Mouse (Mus musculus) ZHBTc4 (cell line): Measurements from ENCODE around the gene Gdf2.

Source experiments
- DNase-seq: peaks from one replicate; pipeline ENCODE4 v3.0.0-alpha.2; 2011; ENCODE audit warnings: low read depth, low spot score

Gdf2 gene

DNA sequence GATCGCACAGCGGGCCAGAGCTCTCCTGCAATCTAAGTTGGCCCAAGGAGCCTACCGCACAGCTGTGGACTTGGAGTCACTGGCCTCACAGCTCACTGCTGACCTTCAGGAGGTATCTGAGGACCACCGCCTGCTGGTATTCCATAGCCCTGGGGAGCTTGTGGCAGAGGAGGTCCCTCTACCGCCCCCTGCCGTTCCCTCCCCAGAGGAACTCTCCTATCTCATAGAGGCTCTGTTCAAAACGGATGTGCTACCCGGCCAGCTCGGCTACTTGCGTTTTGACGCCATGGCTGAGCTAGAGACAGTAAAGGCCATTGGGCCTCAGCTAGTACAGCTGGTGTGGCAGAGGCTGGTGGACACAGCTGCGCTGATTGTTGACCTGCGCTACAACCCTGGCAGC is 15.2 kb downstream of the Gdf2 start:
- DNase-seq, result peak; percentile 80

GRCm38 (mm10) chr14:33958186-33958585 is 17.3 kb downstream of the Gdf2 start:
- DNase-seq, result no peak

- DNase-seq, result no peak
These were observed 18.0 kb downstream of the Gdf2 start for GRCm38 (mm10) chr14:33958841-33959240.

- peak; percentile 67 for DNase-seq
These were observed 18.5 kb downstream of the Gdf2 start for GRCm38 (mm10) chr14:33959341-33959740.

GRCm38 (mm10) chr14:33965675-33966074 is 24.8 kb downstream of the Gdf2 start:
- DNase-seq, result peak; percentile 77

GRCm38 (mm10) chr14:33972679-33973078 is 31.8 kb downstream of the Gdf2 start:
- no peak for DNase-seq

- DNase-seq, result no peak
These were observed 33.9 kb downstream of the Gdf2 start for GRCm38 (mm10) chr14:33974752-33975151.

DNA sequence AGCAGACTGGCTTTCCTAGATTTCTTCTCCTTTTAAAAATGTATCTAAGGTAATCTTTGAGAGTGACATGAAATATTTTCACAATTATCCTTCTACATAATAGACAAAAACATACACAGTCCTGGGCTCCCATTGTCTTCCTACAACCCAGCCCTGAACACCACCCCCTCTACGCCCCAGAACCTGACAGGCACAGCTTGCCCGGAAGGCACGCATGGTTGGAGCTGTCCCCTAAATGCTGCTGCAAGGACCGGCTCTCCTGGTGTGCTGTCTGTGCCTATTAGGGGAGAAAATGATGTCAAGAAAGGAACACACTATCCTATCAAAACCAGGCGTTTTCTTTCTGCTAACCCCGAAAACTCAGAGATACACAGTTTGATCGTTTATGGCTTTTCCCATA is 36.9 kb downstream of the Gdf2 start:
- no peak for DNase-seq

DNA sequence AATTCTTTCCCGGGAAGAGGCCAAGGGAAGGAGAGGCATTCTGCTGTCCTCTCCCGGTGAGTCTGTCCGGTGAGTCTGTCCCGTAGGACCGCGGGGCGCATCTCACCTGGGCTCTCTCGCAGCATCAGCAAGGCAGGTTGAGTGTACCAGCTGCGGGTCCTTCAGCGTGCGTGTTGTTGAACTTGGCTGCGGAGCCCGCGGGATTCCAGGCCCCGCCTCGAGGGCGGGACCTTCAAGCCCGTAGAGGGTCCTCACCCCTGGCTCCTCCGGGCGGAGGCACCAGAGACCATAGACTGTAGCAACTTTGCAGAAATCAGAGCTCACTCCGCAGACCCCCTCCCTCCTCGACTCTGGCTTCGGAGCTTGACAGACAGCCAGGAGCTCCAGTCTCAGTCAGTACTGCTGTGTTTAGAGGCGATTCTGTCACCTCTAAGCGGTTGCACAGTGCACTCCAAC is 37.8 kb downstream of the Gdf2 start, which contains the start of gene Zfp488:
Zfp488 (minus strand) TSS at position 161 of the 456 bp plus-strand sequence.
- DNase-seq, result peak; percentile 42

DNA sequence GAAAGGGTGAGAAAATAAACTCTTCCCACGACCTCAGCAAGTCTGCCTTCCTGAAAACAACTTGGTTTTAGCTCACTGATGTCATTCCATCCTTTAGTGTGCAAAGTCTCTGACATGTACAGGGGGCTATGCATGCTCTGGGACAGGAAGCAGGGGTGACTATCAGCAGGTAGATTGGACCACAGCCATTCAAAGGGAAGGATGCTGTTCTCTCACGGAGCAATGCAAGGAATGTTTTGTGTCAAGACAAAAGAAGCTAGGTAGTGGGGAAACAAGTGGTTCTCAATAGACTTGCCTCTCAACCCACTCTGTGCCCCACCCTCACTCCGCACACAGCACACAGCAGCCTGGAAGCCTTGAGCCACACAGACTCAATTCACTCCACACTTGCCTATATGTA is 48.4 kb downstream of the Gdf2 start:
- DNase-seq, result peak; percentile 57

DNA sequence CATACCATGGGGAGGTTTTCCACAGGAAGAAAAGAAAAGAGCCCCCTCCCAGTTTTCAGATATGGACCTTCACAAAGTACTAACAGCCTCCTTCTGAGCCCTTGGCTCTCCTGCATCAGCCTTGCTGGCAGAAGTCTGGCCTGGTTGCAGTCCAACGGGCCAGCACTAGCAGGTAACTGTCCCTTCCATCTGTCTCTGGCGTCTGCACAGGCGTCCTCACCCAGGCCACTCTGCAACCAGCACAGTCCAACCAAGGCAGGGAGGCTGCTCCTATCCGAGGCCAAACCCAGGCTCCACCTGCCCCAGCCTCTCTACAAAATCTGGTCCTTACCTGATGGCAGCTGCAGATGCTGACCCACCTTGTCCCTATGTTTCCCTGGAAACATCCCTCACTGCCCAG is 51.1 kb downstream of the Gdf2 start:
- DNase-seq, result no peak

DNA sequence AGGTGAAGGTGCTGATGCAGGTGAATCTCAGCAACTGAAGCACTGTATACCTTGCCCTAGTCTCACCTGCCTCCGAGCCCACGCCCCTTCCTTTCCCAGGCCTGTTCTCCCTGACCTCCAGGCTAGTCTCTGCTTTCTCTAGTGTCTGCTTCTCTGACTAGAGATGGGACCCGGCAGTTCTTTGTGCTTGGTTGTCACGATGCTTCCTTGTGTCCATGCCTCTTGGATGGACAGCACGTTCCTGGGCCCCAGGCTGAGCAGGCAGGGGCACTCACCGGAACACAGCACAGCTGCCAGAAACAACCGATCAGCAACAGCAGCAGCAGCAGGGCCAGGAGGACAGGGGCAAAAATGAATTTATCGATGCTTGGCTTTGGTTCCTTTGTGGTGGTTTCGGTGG is 52.2 kb downstream of the Gdf2 start:
- DNase-seq, result no peak

DNA sequence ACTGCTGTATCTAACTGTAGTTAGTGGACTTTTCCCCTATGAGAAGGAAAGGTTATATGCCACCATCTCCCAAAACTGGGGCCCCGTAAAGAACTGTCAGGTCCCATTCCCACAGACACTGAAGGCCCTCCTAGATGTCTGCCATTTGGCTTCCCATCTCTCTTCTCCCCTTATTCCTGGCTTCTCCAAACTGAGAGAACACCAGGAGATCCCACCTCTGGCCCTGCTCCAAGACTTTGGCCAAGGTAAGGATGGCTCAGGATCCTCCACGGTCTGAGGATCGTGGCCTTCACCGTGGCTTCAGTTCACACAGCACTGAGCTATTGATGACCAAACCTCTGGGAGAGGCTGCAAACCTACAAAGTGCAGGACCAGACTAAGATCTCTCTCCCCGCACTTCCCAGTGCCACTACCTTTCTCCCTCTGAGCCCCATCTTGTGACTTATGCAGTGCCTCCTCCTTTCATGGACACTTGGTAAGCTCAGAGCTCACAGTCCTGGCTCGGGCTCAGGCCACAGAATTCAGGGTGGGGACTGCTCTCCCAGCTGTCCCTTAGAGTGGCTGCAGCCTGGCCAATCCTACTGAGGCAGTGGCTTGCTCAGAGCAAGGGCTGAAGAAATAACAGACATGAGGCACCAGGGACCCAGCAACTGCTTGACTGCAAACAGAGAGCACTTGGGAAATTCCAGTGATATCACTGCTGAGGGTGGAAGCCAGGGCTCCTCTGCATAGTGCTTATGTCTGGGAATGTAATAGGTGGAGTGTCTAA is 52.9 kb downstream of the Gdf2 start:
- DNase-seq, result no peak
